Mouse (Mus musculus): Measurements from ENCODE around the gene Ptprt. TPM values are rescaled to one million over a fixed set of nuclear protein-coding genes. Genes with fewer than 3 reads are reported as not detected.
A peak's percentile ranks its signal among the peaks of the same experiment; 100 is the strongest.

The Ptprt gene
- polyA plus RNA-seq, 1 experiment from 2014 or later: 0.33 TPM

DNA sequence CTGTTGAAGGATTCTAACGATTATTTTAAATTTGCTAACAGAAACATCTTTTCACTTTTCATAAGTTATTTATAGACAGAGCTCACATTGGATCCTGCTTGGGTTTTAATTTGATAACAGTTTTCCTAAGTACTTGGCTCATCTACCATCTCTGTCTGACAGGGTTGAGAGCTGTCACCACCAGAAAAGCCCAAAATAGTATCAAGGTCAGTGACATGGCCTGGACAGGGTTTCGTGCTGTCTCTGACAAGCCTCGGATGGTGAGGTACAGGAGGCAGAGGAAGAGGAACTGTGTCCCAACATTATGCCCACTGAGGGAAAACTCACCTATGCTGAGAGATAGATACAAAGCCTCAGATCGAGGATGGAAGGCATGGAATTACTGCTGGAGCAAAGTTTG is 79.3 kb downstream of the Ptprt start:
- Histone ChIP-seq H3K27me3 (replicated peaks) (no peaks in the 10 kb centered on the region), H3K4me2 (peak overlapping the region; percentile 36), H3K27ac (replicated peaks) (peak overlapping the region; percentile 77), H3K4me3 (no peak overlapping the region), H3K4me1 (peaks cover 17% of the 10 kb centered on the region), H3K36me3 (no peaks in the 10 kb centered on the region), H3K9me3 (no peaks in the 10 kb centered on the region), H3K9ac (no peak overlapping the region)
- ATAC-seq (ENCODE audit: extremely low read depth, insufficient number of reproducible peaks, low FRiP score, low TSS enrichment): no peak
- WGBS: 15% methylated on average over 4 of the region's 4 CpGs

GRCm38 (mm10) chr2:162577819-162578218 is 83.1 kb downstream of the Ptprt start:
- Histone ChIP-seq H3K4me2 (no peak overlapping the region), H3K36me3 (no peaks in the 10 kb centered on the region), H3K4me1 (peaks cover 17% of the 10 kb centered on the region), H3K9me3 (no peaks in the 10 kb centered on the region), H3K4me3 (no peak overlapping the region), H3K9ac (no peak overlapping the region), H3K27ac (replicated peaks) (no peak overlapping the region), H3K27me3 (replicated peaks) (no peaks in the 10 kb centered on the region)
- ATAC-seq (ENCODE audit: extremely low read depth, insufficient number of reproducible peaks, low FRiP score, low TSS enrichment): no peak
- 86% methylated on average over 7 of the region's 7 CpGs for WGBS

DNA sequence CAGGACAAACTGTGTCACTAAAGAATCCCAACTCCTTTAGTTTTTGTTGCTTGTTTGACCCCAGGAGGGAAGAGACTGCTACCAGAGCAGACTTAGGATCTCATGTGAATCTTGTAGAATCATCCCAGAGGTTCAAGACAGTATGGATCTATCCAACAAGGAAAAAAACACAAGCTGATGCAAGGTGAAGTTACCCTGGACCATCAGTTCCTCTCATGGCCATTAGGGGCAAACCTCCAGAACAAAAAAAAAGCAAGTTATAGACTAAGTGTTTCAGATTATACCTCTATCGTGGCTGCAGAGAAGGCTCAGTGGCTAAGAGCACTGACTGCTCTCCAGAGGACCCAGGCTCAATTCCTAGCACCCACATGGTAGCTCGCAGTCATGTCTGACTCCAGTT is 88.1 kb downstream of the Ptprt start:
- H3K9ac ChIP-seq: no peak overlapping the region
- H3K4me3 ChIP-seq: no peak overlapping the region
- no peaks in the 10 kb centered on the region for H3K27me3 ChIP-seq (replicated peaks)
- H3K9me3 ChIP-seq: no peaks in the 10 kb centered on the region
- ATAC-seq (ENCODE audit: extremely low read depth, insufficient number of reproducible peaks, low FRiP score, low TSS enrichment): no peak
- H3K4me2 ChIP-seq: no peak overlapping the region
- WGBS: 62% methylated on average over 2 of the region's 2 CpGs
- H3K4me1 ChIP-seq: no peaks in the 10 kb centered on the region; the same call in 1 of the 2 replicates
- H3K27ac ChIP-seq (replicated peaks): no peak overlapping the region
- no peaks in the 10 kb centered on the region for H3K36me3 ChIP-seq

- no peak overlapping the region for H3K4me2 ChIP-seq
- no peak overlapping the region for H3K27ac ChIP-seq (replicated peaks)
- H3K9me3 ChIP-seq: no peaks in the 10 kb centered on the region
- H3K9ac ChIP-seq: no peak overlapping the region
- H3K4me3 ChIP-seq: no peak overlapping the region
- H3K4me1 ChIP-seq: no peaks in the 10 kb centered on the region; the same call in 1 of the 2 replicates
- no peak for ATAC-seq (ENCODE audit: extremely low read depth, insufficient number of reproducible peaks, low FRiP score, low TSS enrichment)
- WGBS: 83% methylated on average over 12 of the region's 12 CpGs
- H3K36me3 ChIP-seq: no peaks in the 10 kb centered on the region
- H3K27me3 ChIP-seq (replicated peaks): no peaks in the 10 kb centered on the region
Observed at GRCm38 (mm10) chr2:162571037-162571436, 89.9 kb downstream of the Ptprt start.

DNA sequence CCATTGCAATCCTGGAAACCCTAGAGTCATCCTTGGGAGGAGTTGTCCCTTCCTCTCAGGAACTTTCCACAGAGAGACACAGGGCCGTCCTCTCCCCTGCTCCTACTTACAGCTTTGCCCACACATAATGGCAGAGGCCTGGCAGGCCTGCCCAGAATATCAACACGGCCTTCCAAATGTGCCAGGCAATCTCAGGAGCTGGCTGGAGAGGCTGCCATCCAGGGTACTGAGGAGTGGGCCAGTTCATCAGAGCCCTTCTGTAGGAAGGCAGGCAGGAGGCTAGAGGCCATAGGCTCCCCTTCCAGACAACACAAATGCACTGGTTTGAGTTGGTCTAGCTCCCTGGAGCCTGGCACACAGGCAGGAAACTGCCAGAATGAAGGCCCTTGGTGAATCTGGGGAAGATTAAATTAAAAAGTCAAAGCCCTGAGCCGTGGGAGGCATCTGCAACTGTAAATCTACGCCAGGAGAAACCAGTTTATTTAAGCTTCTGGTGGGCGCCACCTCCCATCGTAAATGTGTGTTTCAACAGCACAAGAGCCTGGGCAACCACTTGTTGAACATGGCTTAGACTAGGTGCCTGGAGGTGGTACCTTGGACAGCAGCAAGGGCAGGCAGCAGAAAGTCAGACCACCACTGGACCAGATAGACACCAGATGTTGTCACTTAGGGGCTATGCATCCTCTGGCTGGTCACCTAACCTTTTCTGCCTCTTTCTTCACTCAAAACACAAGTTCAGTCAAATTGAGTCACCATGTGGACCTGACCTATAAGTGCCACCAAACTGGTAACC is 92.4 kb downstream of the Ptprt start:
- Histone ChIP-seq H3K4me2 (no peak overlapping the region), H3K4me1 (no peaks in the 10 kb centered on the region), H3K36me3 (no peaks in the 10 kb centered on the region), H3K27me3 (replicated peaks) (no peaks in the 10 kb centered on the region), H3K4me3 (no peak overlapping the region), H3K9me3 (no peaks in the 10 kb centered on the region), H3K27ac (replicated peaks) (no peak overlapping the region), H3K9ac (no peak overlapping the region)
- ATAC-seq (ENCODE audit: extremely low read depth, insufficient number of reproducible peaks, low FRiP score, low TSS enrichment): no peak
- 58% methylated on average over 6 of the region's 6 CpGs for WGBS

GRCm38 (mm10) chr2:162548312-162548711 is 112.6 kb downstream of the Ptprt start:
- no peak overlapping the region for H3K9ac ChIP-seq
- no peak overlapping the region for H3K4me2 ChIP-seq
- H3K4me1 ChIP-seq: no peaks in the 10 kb centered on the region
- no peak overlapping the region for H3K4me3 ChIP-seq
- H3K9me3 ChIP-seq: no peaks in the 10 kb centered on the region
- no peak for ATAC-seq (ENCODE audit: extremely low read depth, insufficient number of reproducible peaks, low FRiP score, low TSS enrichment)
- no peak overlapping the region for H3K27ac ChIP-seq (replicated peaks)
- 82% methylated on average over 8 of the region's 8 CpGs for WGBS
- no peaks in the 10 kb centered on the region for H3K27me3 ChIP-seq (replicated peaks)
- no peaks in the 10 kb centered on the region for H3K36me3 ChIP-seq

GRCm38 (mm10) chr2:162531638-162532037 is 129.3 kb downstream of the Ptprt start:
- ATAC-seq (ENCODE audit: extremely low read depth, insufficient number of reproducible peaks, low FRiP score, low TSS enrichment): no peak
- Histone ChIP-seq H3K4me1 (no peaks in the 10 kb centered on the region), H3K9ac (no peak overlapping the region), H3K36me3 (no peaks in the 10 kb centered on the region), H3K4me3 (no peak overlapping the region), H3K9me3 (0 out of 2 replicates have a peak, but pooled peaks cover 3% of the 10 kb centered on the region), H3K27me3 (replicated peaks) (no peaks in the 10 kb centered on the region), H3K4me2 (no peak overlapping the region), H3K27ac (replicated peaks) (no peak overlapping the region)
- 70% methylated on average over 7 of the region's 7 CpGs for WGBS

DNA sequence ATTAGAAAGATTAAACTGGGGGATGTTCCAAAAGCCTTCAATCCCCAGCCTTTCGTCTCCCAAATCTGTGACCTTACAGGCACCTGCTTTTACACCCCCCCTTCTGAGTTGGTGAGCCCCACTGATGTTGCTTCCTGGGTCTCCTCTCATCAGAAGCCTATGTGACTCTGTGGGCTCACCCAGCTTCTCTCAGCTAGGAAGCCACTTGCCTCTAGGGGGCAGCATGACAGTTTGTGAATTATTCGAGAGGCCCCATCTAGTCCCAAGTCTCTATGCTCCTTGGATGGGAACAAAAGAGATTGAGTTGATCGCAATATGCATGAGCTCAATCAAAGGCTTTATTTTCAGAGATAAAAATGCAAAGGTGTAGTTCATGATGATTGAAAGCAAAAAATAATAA is 132.0 kb downstream of the Ptprt start:
- Histone ChIP-seq H3K27ac (replicated peaks) (no peak overlapping the region), H3K36me3 (no peaks in the 10 kb centered on the region), H3K4me1 (no peaks in the 10 kb centered on the region), H3K9ac (no peak overlapping the region), H3K27me3 (replicated peaks) (no peaks in the 10 kb centered on the region), H3K9me3 (no peaks in the 10 kb centered on the region), H3K4me2 (no peak overlapping the region), H3K4me3 (no peak overlapping the region)
- no peak for ATAC-seq (ENCODE audit: extremely low read depth, insufficient number of reproducible peaks, low FRiP score, low TSS enrichment)
- 86% methylated on average over 3 of the region's 3 CpGs for WGBS

DNA sequence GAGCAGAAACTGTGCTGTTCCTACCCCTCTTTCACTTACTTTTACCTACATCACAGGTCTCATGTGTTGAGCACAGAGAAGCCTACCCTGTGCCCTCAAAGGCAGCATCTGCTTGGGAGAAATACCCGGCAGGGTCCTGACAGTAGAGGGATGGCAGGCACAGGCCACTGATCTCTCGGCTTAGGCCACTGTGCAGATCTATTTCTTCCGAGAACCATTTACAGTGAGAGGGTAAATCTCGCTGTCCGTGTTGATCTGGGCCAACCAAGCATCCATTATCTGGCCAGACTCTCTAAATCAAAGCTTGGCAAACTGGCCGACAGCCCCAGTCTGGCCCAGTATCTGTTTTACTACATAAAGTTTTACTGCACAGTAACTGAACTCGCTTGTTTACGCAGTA is 145.0 kb downstream of the Ptprt start:
- Histone ChIP-seq H3K9ac (no peak overlapping the region), H3K36me3 (no peaks in the 10 kb centered on the region), H3K9me3 (no peaks in the 10 kb centered on the region), H3K27ac (replicated peaks) (no peak overlapping the region), H3K4me1 (peaks cover 7% of the 10 kb centered on the region; the same call in 1 of the 2 replicates), H3K4me3 (no peak overlapping the region), H3K4me2 (no peak overlapping the region), H3K27me3 (replicated peaks) (no peaks in the 10 kb centered on the region)
- WGBS: 71% methylated on average over 8 of the region's 8 CpGs
- ATAC-seq (ENCODE audit: extremely low read depth, insufficient number of reproducible peaks, low FRiP score, low TSS enrichment): no peak

DNA sequence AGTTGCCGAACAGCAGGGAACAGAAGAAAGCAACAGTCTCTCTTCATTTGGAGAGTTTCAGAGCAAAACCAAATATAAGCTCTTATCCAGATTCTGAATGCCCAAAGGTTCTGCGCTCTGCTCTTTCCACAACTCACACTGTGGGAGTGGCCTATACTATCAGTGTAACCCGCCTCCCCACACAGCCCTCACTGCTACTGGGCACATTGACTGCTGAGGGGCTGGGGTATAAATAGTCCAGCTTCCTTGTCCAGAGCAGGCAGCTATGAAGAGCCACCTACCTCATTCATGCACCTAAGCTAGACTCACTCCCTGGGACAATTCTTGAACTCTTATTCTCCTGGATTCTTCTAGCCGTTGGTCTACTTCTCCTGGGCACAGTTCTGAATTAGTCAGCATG is 147.9 kb downstream of the Ptprt start:
- H3K9ac ChIP-seq: no peak overlapping the region
- 51% methylated on average over 4 of the region's 4 CpGs for WGBS
- no peak for ATAC-seq (ENCODE audit: extremely low read depth, insufficient number of reproducible peaks, low FRiP score, low TSS enrichment)

DNA sequence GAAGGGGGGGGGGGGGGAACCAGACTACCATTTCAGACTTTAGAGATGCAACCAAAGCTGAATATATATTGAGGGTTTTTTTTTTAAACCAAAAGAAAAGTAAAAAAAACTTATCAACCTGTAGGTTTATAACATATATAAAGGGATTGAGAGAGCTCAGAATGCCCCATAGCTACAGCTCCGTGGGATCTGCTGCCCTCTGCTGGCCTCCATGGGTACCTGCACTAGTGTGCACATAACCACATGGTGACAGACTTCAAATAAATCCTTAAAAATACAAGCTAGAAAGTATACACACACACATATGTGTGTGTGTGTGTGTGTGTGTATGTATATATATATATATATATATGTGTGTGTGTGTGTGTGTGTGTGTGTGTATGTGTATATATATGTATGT is 148.9 kb downstream of the Ptprt start:
- ATAC-seq (ENCODE audit: extremely low read depth, insufficient number of reproducible peaks, low FRiP score, low TSS enrichment): no peak
- no peak overlapping the region for H3K9ac ChIP-seq
- no peak overlapping the region for H3K4me2 ChIP-seq
- WGBS: 68% methylated on average over 1 of the region's 1 CpGs
- H3K27ac ChIP-seq (replicated peaks): no peak overlapping the region
- H3K36me3 ChIP-seq: no peaks in the 10 kb centered on the region
- H3K9me3 ChIP-seq: no peaks in the 10 kb centered on the region
- H3K4me1 ChIP-seq: peaks cover 7% of the 10 kb centered on the region; the same call in 1 of the 2 replicates
- H3K4me3 ChIP-seq: no peak overlapping the region
- H3K27me3 ChIP-seq (replicated peaks): no peaks in the 10 kb centered on the region

More for the DNA sequence above, 147.9 kb downstream of the Ptprt start:
- Histone ChIP-seq H3K4me1 (peaks cover 7% of the 10 kb centered on the region; the same call in 1 of the 2 replicates), H3K9me3 (no peaks in the 10 kb centered on the region), H3K27me3 (replicated peaks) (no peaks in the 10 kb centered on the region), H3K4me3 (no peak overlapping the region), H3K27ac (replicated peaks) (no peak overlapping the region), H3K36me3 (no peaks in the 10 kb centered on the region), H3K4me2 (no peak overlapping the region)

GRCm38 (mm10) chr2:162509016-162509415 is 151.9 kb downstream of the Ptprt start:
- no peak for ATAC-seq (ENCODE audit: extremely low read depth, insufficient number of reproducible peaks, low FRiP score, low TSS enrichment)
- peaks cover 7% of the 10 kb centered on the region; the same call in 1 of the 2 replicates for H3K4me1 ChIP-seq
- WGBS: 48% methylated on average over 5 of the region's 5 CpGs
- no peaks in the 10 kb centered on the region for H3K36me3 ChIP-seq
- no peak overlapping the region for H3K4me2 ChIP-seq
- H3K27me3 ChIP-seq (replicated peaks): no peaks in the 10 kb centered on the region
- no peak overlapping the region for H3K4me3 ChIP-seq
- no peak overlapping the region for H3K27ac ChIP-seq (replicated peaks)
- no peaks in the 10 kb centered on the region for H3K9me3 ChIP-seq
- H3K9ac ChIP-seq: no peak overlapping the region
